Mouse (Mus musculus): ENCODE data around the gene Slc24a3. TPM values are rescaled to one million over a fixed set of nuclear protein-coding genes. Genes with fewer than 3 reads are reported as not detected.

Gene Slc24a3
- total RNA-seq, 2 experiments from 2014 or later, result 3.6 to 6.5 TPM

- no peak for DNase-seq
- intact Hi-C loops (cut with DNase I), result no loop called here
Measured at GRCm38 (mm10) chr2:145597866-145598265, 430.3 kb downstream of the Slc24a3 start.

DNA sequence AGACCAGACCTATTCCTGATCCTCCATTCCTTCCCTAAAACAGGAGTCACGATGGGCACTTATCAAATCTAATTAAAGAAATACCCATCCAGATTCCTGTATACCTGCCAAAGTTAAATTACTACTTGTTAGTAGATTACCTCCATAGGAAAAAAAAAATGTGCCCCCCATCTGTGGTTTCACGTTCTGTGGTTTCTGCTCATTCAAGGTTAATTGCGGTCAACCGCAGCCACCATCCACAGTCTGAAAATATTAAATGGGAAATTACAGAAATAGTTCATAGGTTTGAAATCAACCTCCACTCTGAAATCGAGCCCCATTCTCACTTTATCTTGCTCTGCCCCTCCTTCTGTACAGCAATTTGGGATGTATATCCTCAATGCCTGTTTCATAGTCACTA is 440.3 kb downstream of the Slc24a3 start:
- intact Hi-C loops (cut with DNase I), result no loop called here

GRCm38 (mm10) chr2:145610796-145611705 is 443.5 kb downstream of the Slc24a3 start:
- peak; percentile 38 to 40 for DNase-seq
- intact Hi-C loops (cut with DNase I), result no loop called here

More for the DNA sequence above, 440.3 kb downstream of the Slc24a3 start:
- no peak for DNase-seq

GRCm38 (mm10) chr2:145612937-145613336 is 445.4 kb downstream of the Slc24a3 start:
- no peak for DNase-seq

DNA sequence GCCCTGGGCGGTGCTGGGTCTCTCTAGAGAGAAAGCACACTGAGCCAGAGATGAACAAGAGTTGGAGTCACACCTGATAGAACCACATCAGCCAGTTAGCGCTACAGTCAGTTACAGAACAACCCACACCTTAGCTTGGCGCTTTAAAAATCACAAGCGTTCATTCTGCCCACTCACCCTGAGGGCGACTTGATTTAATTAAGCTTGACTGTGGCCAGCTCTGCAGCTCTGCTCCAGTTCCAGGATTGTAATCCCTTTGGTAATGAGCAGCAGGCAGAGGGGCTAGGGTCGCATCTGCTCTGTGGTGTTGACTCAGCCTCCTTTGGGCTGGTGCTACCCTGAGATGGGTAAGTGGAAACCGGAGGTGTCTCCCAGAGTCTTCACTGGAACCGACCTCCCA is 446.2 kb downstream of the Slc24a3 start:
- no peak for DNase-seq
- intact Hi-C loops (cut with DNase I), result no loop called here

More at GRCm38 (mm10) chr2:145612937-145613336, 445.4 kb downstream of the Slc24a3 start:
- intact Hi-C loops (cut with DNase I), result no loop called here

GRCm38 (mm10) chr2:145619688-145620087 is 452.1 kb downstream of the Slc24a3 start:
- DNase-seq, result no peak
- intact Hi-C loops (cut with DNase I), result no loop called here

GRCm38 (mm10) chr2:145620709-145621108 is 453.2 kb downstream of the Slc24a3 start:
- no peak for DNase-seq
- intact Hi-C loops (cut with DNase I), result no loop called here

DNA sequence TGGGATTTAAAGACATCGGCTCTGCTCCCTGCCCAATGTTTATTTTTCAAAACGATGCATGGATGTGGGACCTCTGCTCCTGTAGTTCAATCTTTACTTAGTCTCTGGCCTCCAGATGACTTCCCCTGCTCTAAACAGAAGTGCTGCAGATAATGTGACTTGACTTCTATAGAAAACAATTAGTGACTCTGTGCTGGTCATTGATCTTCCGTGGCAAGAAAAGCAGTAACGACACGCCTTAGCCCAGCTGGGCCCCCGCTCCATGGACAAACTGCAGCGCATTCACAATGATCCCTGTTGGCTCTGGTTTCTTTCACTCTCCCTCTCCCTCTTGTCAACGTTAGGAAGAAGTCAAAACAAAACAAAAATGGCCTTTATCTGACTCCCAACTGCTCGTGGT is 453.6 kb downstream of the Slc24a3 start:
- intact Hi-C loops (cut with DNase I), result no loop called here
- DNase-seq, result no peak

- intact Hi-C loops (cut with DNase I), result no loop called here
- no peak for DNase-seq
Measured at GRCm38 (mm10) chr2:145631123-145631798, 463.7 kb downstream of the Slc24a3 start.

DNA sequence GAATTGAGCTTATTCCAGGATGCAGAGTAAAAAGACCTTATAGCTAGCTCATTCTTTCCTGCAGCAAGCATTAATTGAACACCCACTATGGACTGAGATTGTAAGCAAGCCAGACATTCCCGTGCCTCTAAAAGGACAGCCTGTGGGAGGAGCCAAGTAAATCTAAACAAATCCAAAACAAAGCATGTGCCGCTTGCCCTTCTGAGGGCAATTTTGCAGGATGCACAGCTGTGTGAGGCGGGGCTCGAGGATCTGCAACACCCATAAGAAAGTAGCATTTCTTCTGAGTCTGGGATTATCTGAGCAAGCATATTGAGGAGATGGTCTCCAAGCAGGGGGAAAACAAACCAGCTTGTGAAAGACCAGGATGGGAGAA is 464.2 kb downstream of the Slc24a3 start:
- DNase-seq, result no peak
- intact Hi-C loops (cut with DNase I), result no loop called here

- DNase-seq, result peak; percentile 22 to 32
Measured at GRCm38 (mm10) chr2:145633811-145634210, 466.3 kb downstream of the Slc24a3 start.

GRCm38 (mm10) chr2:145640255-145640984 is 472.9 kb downstream of the Slc24a3 start:
- DNase-seq, result no peak
- intact Hi-C loops (cut with DNase I), result no loop called here

More at GRCm38 (mm10) chr2:145633811-145634210, 466.3 kb downstream of the Slc24a3 start:
- intact Hi-C loops (cut with DNase I), result no loop called here

- intact Hi-C loops (cut with DNase I), result no loop called here
- no peak for DNase-seq
Measured at GRCm38 (mm10) chr2:145655373-145655960, 487.9 kb downstream of the Slc24a3 start.

- intact Hi-C loops (cut with DNase I), result no loop called here
Measured at GRCm38 (mm10) chr2:145656121-145656520, 488.6 kb downstream of the Slc24a3 start.

GRCm38 (mm10) chr2:145656716-145657115 is 489.2 kb downstream of the Slc24a3 start:
- intact Hi-C loops (cut with DNase I), result no loop called here
- DNase-seq, result no peak

More at GRCm38 (mm10) chr2:145656121-145656520, 488.6 kb downstream of the Slc24a3 start:
- DNase-seq, result no peak

- intact Hi-C loops (cut with DNase I), result no loop called here
- no peak for DNase-seq
Measured at GRCm38 (mm10) chr2:145661242-145661641, 493.7 kb downstream of the Slc24a3 start.

DNA sequence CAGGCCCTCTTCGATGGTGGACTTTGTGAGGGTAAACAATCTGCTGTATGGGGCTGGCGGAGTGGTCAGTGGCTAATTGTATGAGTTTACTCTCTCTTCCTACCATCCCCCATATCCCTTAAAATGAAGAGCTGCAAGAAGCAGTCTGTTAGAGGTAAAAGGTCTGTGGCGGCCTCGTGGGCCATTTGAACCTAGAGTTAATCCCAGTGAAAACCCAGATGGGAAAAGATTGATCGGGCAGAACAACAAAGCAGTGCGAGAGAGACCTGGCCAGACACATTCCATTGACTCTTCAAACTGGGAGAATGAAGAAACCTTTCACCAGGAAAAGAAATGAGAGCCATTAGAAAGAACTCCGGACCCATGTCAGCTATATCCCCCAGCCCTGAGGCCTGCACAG is 496.3 kb downstream of the Slc24a3 start:
- intact Hi-C loops (cut with DNase I), result no loop called here
- no peak for DNase-seq

DNA sequence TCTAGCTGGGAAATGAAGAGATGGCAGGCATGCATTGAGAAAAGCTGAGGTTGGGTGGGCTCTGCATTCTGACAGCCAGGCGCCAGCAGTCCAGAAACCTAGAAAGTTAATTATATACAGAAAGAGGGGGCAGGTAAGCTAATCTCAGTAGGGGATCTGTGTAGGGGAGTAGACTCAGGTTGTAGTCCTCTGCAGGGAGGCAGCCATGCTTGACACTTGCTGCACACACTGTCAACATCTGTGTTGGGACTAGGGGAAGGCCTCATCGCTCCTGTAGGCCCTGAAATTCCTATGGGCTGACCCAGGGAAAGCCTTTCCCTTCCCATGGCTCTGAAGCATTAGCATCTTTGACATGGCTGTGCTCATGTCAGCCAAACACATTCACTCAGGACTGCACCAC is 496.8 kb downstream of the Slc24a3 start:
- DNase-seq, result no peak
- intact Hi-C loops (cut with DNase I), result no loop called here

- no peak for DNase-seq
- intact Hi-C loops (cut with DNase I), result no loop called here
Measured at GRCm38 (mm10) chr2:145668135-145668534, 500.6 kb downstream of the Slc24a3 start.

DNA sequence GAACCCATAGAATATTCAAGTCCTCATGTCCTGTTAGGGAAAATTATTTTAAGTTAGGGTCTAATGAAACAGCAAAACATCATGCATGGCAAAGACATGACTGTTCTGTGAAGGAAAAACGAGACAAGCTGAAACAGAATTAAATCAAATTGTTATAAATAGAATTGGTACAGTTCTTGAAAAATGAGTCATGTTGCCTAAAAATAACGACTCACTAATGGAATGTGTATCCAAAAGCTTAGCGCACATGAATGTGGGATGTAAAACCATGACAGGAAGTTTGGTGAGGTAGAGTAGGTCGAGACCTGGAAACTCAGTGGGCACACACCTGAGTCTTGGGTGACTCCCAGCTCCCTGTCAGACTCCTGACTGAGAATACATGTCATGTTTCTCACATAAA is 502.6 kb downstream of the Slc24a3 start:
- intact Hi-C loops (cut with DNase I), result no loop called here
- no peak for DNase-seq
